Mouse (Mus musculus): Measurements from ENCODE around the gene Crebbp. TPM values are rescaled to one million over a fixed set of nuclear protein-coding genes. Genes with fewer than 3 reads are reported as not detected.

Crebbp gene
- total and polyA plus RNA-seq, 3 experiments = 5.4 to 18.8 (median 14.7) TPM

DNA sequence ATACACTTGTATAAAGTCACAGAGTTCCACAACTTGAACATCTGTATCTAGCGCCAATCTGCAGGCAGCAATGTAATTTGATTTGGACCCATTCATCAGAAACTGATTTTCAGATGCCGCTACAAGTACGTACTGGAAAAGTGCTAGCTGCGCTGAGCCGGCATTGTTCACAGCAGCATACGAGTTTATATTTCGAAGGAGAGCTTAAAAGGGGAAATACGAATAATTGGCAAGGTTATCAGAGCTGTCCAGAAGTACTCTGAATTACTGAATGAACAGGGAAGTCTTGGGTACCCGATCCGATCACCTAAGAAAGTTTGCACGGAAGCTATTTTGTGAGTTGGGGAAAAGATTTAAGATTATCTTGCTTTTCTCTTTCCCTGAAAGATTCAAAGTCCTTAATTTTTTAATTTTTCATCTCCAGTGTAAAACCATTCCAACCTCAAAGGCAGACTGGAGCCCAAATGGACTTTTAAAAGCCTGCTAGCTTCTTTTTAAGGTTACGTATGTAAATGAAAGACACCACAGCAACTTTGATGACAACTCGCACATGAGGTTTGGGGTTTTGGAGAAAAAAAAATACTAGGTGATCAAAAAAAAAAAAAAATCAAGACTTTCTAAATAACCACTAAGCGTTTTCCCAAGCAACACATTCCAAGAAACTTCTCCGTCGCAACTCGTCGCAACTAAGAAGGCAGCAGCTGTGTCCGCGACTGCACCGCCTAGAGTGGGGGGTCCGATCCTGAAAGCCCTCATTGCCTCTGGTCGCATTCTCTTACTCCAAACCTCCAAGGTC is 1.4 kb downstream of the Crebbp start:
- dilution Hi-C loops (cut with MboI; ENCODE audit: extremely low pct_ligation_motif_present, extremely low pct_unique_long_range_greater_than_20kb, low sequenced_read_pairs) = no loop called here
- H3K9me3 ChIP-seq (replicated peaks; ENCODE audit: low read length) = no peaks in the 10 kb centered on the region

DNA sequence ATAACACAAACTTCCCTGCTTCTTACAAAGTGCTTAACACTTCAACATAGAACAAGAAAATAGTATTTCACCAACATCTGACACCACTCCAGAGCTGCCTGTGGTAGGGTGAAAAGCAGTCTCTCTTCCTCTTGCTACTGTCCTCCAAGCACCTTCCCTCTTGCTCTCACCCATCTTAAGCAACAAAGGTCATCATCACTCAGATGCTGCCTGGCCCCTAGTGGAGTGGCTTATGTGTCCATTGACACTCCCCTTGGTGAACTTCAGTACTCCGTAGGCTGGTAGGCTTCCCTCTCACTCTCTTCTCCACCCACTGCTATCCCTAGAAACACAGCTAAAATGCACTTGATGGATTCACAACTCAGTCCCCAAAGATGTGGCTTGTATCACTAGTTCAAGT is 3.5 kb downstream of the Crebbp start:
- Histone ChIP-seq H3K27me3 (replicated peaks) (peaks cover 10% of the 10 kb centered on the region), H3K9ac (ENCODE audit: insufficient read depth, low read depth) (no peak overlapping the region), H3K27ac (ENCODE audit: insufficient read depth, low read depth) (no peak overlapping the region), H3K9me3 (replicated peaks; ENCODE audit: low read length) (no peaks in the 10 kb centered on the region), H3K4me3 (replicated peaks in 1 of 3; ENCODE audit: low read depth in 2 of 3, low read length in 2 of 3, poor library complexity in 1 of 3) (no peak overlapping the region), H3K79me2 (replicated peaks; ENCODE audit: control insufficient read depth, extremely low read depth, insufficient read depth, poor library complexity, severe bottlenecking) (peaks cover 63% of the 10 kb centered on the region), H3K36me3 (replicated peaks in 1 of 2; ENCODE audit: control insufficient read depth in 1 of 2, insufficient read depth in 1 of 2, low read length in 1 of 2) (peaks cover 2 to 40% of the 10 kb centered on the region in 2 experiments), H3K4me2 (ENCODE audit: insufficient read depth, low read depth, poor library complexity, severe bottlenecking) (no peak overlapping the region), H3K4me1 (ENCODE audit: control insufficient read depth in 1 of 2, insufficient read depth in 2 of 2) (peaks cover 7 to 40% of the 10 kb centered on the region in 2 experiments; a peak in 3 of 4 replicates)
- DNase-seq (ENCODE audit: extremely low read depth) = no peak
- no peak for TF ChIP-seq USF1 (IDR thresholded peaks at IDR 0.05; ENCODE audit: low read depth, low read length)
- dilution Hi-C loops (cut with MboI; ENCODE audit: extremely low pct_ligation_motif_present, extremely low pct_unique_long_range_greater_than_20kb, low sequenced_read_pairs) (no loop called here), in situ Hi-C loops (cut with MboI; ENCODE audit: low pct_ligation_motif_present, low pct_unique_long_range_greater_than_20kb, low sequenced_read_pairs) (no loop called here)

More for the DNA sequence above, 1.4 kb downstream of the Crebbp start:
- H3K27me3 ChIP-seq (replicated peaks) = peaks cover 28% of the 10 kb centered on the region
- H3K27ac ChIP-seq (ENCODE audit: insufficient read depth, low read depth) = no peak overlapping the region
- H3K36me3 ChIP-seq (replicated peaks in 1 of 2; ENCODE audit: control insufficient read depth in 1 of 2, insufficient read depth in 1 of 2, low read length in 1 of 2) = peaks cover 0 to 25% of the 10 kb centered on the region in 2 experiments
- H3K4me1 ChIP-seq (ENCODE audit: control insufficient read depth in 1 of 2, insufficient read depth in 2 of 2) = peaks cover 7 to 31% of the 10 kb centered on the region in 2 experiments; a peak in 3 of 4 replicates
- in situ Hi-C loops (cut with MboI; ENCODE audit: low pct_ligation_motif_present, low pct_unique_long_range_greater_than_20kb, low sequenced_read_pairs) = no loop called here
- H3K4me3 ChIP-seq (replicated peaks in 1 of 3; ENCODE audit: low read depth in 2 of 3, low read length in 2 of 3, poor library complexity in 1 of 3) = peak overlapping the region; percentile 79 to 82 (median 81)
- peak overlapping the region; percentile 96 for H3K4me2 ChIP-seq (ENCODE audit: insufficient read depth, low read depth, poor library complexity, severe bottlenecking)
- H3K9ac ChIP-seq (ENCODE audit: insufficient read depth, low read depth) = peak overlapping the region; percentile 99
- no peak for DNase-seq (ENCODE audit: extremely low read depth)
- TF ChIP-seq TCF12 (IDR thresholded peaks at IDR 0.05; ENCODE audit: low read depth, low read length) (no peak), JUND (conservative IDR thresholded peaks at IDR 0.05; ENCODE audit: low read depth, low read length) (0 out of 2 replicates have a peak, but pooled peaks have one; percentile 13), MXI1 (IDR thresholded peaks at IDR 0.05; ENCODE audit: low read depth, low read length) (no peak), EP300 (IDR thresholded peaks at IDR 0.05; ENCODE audit: low read length) (no peak), POLR2AphosphoS2 (IDR thresholded peaks at IDR 0.05; ENCODE audit: low read depth, low read length) (no peak), CTCF (conservative IDR thresholded peaks at IDR 0.05 in 1 of 2, IDR thresholded peaks at IDR 0.05 in 1 of 2; ENCODE audit: low read depth in 2 of 2, low read length in 2 of 2) (no peak), ZMIZ1 (IDR thresholded peaks at IDR 0.05; ENCODE audit: low read depth, low read length) (no peak), MAX (IDR thresholded peaks at IDR 0.05; ENCODE audit: low read length) (no peak), ETS1 (conservative IDR thresholded peaks at IDR 0.05; ENCODE audit: low read depth, low read length) (no peak), KAT2A (IDR thresholded peaks at IDR 0.05; ENCODE audit: insufficient replicate concordance, low read length) (no peak), SIN3A (IDR thresholded peaks at IDR 0.05; ENCODE audit: low read length) (peak; percentile 0; the same call in 1 of the 2 replicates), MAZ (IDR thresholded peaks at IDR 0.05; ENCODE audit: low read depth, low read length) (no peak), ELF1 (IDR thresholded peaks at IDR 0.05; ENCODE audit: low read depth, low read length) (no peak), MEF2A (IDR thresholded peaks at IDR 0.05; ENCODE audit: borderline replicate concordance, low read depth, low read length) (no peak), ZC3H11A (IDR thresholded peaks at IDR 0.05; ENCODE audit: low read depth, low read length) (no peak), UBTF (IDR thresholded peaks at IDR 0.05; ENCODE audit: low read depth, low read length) (no peak), CHD2 (IDR thresholded peaks at IDR 0.05; ENCODE audit: low read length) (0 out of 2 replicates have a peak, but pooled peaks have one; percentile 11), SMC3 (IDR thresholded peaks at IDR 0.05; ENCODE audit: low read depth, low read length) (no peak), NRF1 (IDR thresholded peaks at IDR 0.05; ENCODE audit: low read depth, low read length) (no peak), IRF4 (IDR thresholded peaks at IDR 0.05; ENCODE audit: low read depth, low read length) (no peak), RAD21 (IDR thresholded peaks at IDR 0.05; ENCODE audit: low read depth, low read length) (no peak), NELFE (IDR thresholded peaks at IDR 0.05; ENCODE audit: low read depth, low read length) (no peak), BHLHE40 (IDR thresholded peaks at IDR 0.05; ENCODE audit: low read depth, low read length) (peak; percentile 26; the same call in 1 of the 2 replicates), MAFK (IDR thresholded peaks at IDR 0.05; ENCODE audit: insufficient replicate concordance, low read length) (no peak), GABPA (IDR thresholded peaks at IDR 0.05; ENCODE audit: insufficient replicate concordance, low read depth, low read length) (no peak), E2F4 (IDR thresholded peaks at IDR 0.05; ENCODE audit: insufficient replicate concordance, low read depth, low read length) (no peak), USF2 (conservative IDR thresholded peaks at IDR 0.05; ENCODE audit: low read depth, low read length) (no peak), ZNF384 (IDR thresholded peaks at IDR 0.05; ENCODE audit: low read depth, low read length) (no peak; the same call in none of the 2 replicates), CHD1 (IDR thresholded peaks at IDR 0.05; ENCODE audit: low read depth, low read length) (no peak; the same call in 1 of the 2 replicates), USF1 (IDR thresholded peaks at IDR 0.05; ENCODE audit: low read depth, low read length) (no peak), ZKSCAN1 (IDR thresholded peaks at IDR 0.05; ENCODE audit: borderline replicate concordance, low read depth, low read length) (no peak), POLR2A (IDR thresholded peaks at IDR 0.05; ENCODE audit: low read depth, low read length) (no peak), TBP (conservative IDR thresholded peaks at IDR 0.05; ENCODE audit: low read depth, low read length) (no peak), MYC (IDR thresholded peaks at IDR 0.05; ENCODE audit: low read depth, low read length) (0 out of 2 replicates have a peak, but pooled peaks have one; percentile 17), HCFC1 (IDR thresholded peaks at IDR 0.05; ENCODE audit: low read depth, low read length) (no peak), PAX5 (IDR thresholded peaks at IDR 0.05; ENCODE audit: low read length) (no peak), RCOR1 (conservative IDR thresholded peaks at IDR 0.05; ENCODE audit: low read depth, low read length) (no peak), JUN (IDR thresholded peaks at IDR 0.05; ENCODE audit: insufficient read depth, low read depth, low read length) (no peak)
- peaks cover 51% of the 10 kb centered on the region for H3K79me2 ChIP-seq (replicated peaks; ENCODE audit: control insufficient read depth, extremely low read depth, insufficient read depth, poor library complexity, severe bottlenecking)

Data from CH12.LX (cell line).